Mouse (Mus musculus): Measurements from ENCODE around the gene Zdhhc11. TPM values are rescaled to one million over a fixed set of nuclear protein-coding genes. Genes with fewer than 3 reads are reported as not detected.

The Zdhhc11 gene
- not detected for total RNA-seq (2022)

DNA sequence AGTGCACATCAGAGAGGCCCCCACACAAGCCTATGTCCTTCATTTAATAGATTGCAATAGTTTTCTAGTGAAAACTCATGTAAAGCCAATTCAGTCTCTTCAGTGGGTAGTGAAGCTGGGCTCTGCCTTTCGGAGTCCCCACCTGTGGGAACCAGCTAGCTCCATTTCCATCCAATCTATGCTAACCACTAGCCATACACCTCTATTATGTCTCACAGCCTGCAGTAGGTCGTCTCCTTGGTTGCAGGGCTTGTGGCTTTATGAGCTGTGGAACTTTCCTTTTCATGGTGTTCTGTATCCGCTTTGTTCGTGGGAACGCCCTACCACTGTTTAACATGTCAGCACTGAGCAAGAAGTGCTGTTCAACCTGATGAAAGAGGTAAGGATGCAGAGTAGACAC is at the start of gene Zdhhc11:
Zdhhc11 (plus strand) TSS at position 301 of the 400 bp plus-strand sequence.
- no peak for DNase-seq (ENCODE audit: low spot score in 2 of 2)

DNA sequence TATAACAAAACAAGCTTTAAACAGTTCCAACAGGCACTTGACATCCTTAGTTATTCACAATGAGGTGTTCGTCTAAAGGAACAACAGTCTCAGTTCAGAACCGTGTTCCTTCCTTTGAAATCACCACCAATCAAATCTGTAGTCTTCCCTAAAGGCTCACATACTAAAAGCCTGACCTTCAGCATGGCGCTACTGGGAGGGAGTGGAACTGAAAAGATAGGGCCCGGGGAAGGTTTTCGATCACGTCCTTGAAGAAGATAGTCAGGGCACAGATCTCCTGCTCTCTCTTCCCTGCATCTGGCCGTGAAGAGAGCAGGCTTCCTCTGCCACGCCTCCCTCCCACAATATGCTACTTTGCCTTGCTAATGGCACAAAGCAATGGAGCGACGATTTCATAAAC is 31.4 kb upstream of the Zdhhc11 start:
- no peak for DNase-seq (ENCODE audit: low spot score in 2 of 2)

DNA sequence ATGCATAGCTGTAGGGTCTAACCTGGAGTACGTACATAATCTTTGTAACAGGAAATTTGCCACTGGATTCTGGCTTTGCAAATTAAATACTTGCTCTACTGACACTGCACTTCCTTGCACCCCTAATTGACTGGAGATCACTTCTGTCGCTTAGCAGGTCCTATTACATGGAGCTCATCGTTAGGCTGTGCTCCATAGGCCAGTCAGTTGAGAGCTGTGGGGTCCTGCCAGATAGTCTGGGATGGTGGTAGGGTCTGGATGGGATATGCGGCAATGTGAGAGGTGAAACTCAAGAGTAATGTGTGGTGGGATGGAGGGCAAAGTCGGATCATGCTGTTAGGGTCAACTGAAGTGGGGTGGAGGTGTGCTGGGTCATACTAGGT is 26.7 kb upstream of the Zdhhc11 start:
- no peak for DNase-seq (ENCODE audit: low spot score in 2 of 2)

GRCm38 (mm10) chr13:73937321-73938176 is 26.1 kb upstream of the Zdhhc11 start, which contains the start of the genes Trip13 and Brd9:
Gene Trip13 (minus strand): TSS chr13:73937784.
Gene Brd9 (plus strand): TSS chr13:73937811.
- peak; percentile 81 to 85 for DNase-seq (ENCODE audit: low spot score in 2 of 2)

GRCm38 (mm10) chr13:73938177-73938560 is 25.5 kb upstream of the Zdhhc11 start:
- no peak for DNase-seq (ENCODE audit: low spot score in 2 of 2)

DNA sequence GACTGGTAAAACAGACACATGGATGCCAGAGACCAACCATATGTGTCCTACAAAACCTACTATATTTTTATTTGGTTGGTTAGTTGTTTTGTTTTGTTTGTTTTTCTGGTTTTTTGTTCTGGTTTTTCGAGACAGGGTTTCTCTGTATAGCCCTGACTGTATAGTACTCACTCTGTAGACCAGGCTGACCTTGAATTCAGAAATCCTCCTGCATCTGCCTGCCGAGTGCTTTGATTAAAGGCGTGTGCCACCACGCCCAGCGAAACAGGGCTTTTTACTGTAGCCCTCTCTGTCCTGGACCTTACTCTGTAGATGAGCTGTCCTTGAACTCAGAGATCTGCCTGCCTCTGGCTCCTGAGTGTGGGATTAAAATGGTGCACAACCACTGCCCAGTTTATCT is 24.6 kb upstream of the Zdhhc11 start:
- no peak for DNase-seq (ENCODE audit: low spot score in 2 of 2)

GRCm38 (mm10) chr13:73944606-73945005 is 19.0 kb upstream of the Zdhhc11 start:
- no peak for DNase-seq (ENCODE audit: low spot score in 2 of 2)

- no peak for DNase-seq (ENCODE audit: low spot score in 2 of 2)
These were observed 10.0 kb upstream of the Zdhhc11 start for GRCm38 (mm10) chr13:73953551-73954130.

DNA sequence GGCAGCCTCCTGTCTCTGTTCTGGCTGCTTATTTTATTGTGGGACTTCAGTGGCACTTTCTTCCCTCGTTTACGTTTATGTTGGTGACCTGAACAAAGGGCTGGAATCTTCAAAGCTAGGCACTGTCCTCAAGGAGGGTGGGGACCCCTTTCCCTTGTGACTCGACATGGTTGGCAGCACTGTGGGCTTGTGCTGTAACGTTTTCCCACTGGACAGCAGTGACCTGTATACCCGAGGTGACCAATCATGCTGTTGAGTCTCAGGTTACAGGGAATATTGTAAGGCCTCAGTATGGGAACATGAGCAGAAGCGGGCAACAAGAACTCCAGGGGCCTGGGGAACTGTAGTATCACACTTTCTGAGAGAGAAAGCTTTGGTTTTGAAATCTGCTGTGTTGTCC is 9.0 kb upstream of the Zdhhc11 start:
- no peak for DNase-seq (ENCODE audit: low spot score in 2 of 2)

GRCm38 (mm10) chr13:73955531-73955930 is 8.1 kb upstream of the Zdhhc11 start:
- no peak for DNase-seq (ENCODE audit: low spot score in 2 of 2)

GRCm38 (mm10) chr13:73960117-73960652 is 3.5 kb upstream of the Zdhhc11 start:
- peak in 1 of 2 experiments; percentile 41 for DNase-seq (ENCODE audit: low spot score in 2 of 2)

- DNase-seq (ENCODE audit: low spot score in 2 of 2), result no peak
These were observed 2.5 kb upstream of the Zdhhc11 start for GRCm38 (mm10) chr13:73961177-73961576.

DNA sequence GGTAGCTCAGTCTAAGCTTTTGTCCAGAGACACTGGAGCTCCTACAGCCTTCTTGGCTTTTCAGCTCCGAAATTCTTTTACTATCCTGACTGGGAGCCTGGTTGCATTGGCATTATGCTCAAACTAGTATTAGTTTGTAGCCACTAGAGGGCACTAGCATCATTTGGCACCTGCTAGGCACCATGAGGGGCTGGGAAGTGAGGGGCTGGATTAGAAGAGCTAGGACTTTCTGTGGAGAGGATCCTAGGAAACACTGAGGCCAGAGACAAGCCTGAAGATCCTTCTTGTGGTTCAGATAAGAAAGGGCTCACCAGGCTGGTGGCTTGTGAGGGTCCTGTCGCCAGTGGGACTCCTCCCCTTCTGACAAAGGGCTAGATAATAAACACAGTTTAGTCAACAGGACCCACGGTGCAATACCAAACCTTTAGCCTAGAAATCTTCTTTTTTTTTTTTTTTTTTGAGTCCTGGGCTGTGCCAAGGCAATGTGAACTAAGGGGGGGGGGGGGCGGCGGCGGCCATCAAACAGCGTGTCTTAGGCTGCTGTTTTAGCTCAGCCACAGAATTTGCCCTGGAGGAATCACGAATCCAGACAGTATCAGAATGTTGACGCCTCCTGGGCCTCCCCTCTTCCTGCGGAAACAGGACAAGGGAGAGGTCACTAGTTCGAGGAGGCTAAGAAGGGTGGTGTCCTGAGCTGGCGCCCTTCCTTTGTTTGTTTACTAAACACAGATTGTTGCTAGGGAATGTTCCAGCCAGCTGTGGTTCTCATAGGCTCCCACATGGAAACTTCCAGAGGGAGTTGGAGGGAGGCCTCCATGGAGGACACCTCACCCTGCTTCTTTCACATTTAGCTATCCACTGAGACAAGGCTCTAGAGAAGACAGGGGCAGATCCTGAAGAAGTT is 7.1 kb downstream of the Zdhhc11 start:
- no peak for DNase-seq (ENCODE audit: low spot score in 2 of 2)

DNA sequence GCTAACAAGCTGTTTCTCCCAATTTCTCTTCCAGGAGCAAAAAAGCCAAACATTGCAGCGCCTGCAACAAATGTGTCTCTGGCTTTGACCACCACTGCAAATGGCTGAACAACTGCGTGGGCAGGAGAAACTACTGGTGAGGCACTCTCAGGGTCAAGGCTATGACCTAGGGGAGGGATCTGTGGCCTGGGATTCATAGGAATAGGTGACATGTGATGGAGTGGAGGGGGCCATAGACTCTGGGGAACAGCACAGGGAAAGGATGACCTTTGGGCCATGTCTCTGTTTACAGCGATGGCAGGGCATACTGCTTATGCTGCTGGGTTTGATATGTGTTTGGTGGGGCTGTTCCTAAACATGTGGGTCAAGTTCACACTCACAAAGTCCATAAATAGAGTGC is 10.9 kb downstream of the Zdhhc11 start:
- DNase-seq (ENCODE audit: low spot score in 2 of 2), result no peak

- DNase-seq (ENCODE audit: low spot score in 2 of 2), result no peak
These were observed 13.3 kb downstream of the Zdhhc11 start for GRCm38 (mm10) chr13:73976935-73977334.

GRCm38 (mm10) chr13:73990325-73990724 is 26.7 kb downstream of the Zdhhc11 start:
- DNase-seq (ENCODE audit: low spot score in 2 of 2), result no peak

GRCm38 (mm10) chr13:73990761-73991160 is 27.1 kb downstream of the Zdhhc11 start:
- DNase-seq (ENCODE audit: low spot score in 2 of 2), result no peak

DNA sequence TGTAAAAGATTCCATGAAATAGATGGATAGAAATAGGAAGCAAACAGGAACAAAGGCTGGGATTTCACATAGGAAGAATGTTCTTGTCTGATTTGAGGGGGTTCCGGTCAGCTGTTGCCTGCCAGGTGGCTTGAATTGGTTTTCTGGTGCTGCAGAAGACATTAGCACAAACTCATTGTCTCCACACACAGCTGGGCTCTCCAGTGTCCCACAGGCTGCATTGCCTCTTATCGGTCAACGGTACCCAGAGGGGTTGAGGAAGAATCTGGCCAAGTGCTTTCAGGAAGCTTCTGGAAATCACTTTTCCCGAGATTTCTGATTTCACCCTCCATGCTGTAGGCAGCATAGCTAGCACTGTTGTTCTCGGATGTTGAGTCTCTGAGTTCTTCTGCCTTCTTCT is 27.6 kb downstream of the Zdhhc11 start:
- DNase-seq (ENCODE audit: low spot score in 2 of 2), result no peak

GRCm38 (mm10) chr13:73996456-73996855 is 32.8 kb downstream of the Zdhhc11 start:
- DNase-seq (ENCODE audit: low spot score in 2 of 2), result no peak

DNA sequence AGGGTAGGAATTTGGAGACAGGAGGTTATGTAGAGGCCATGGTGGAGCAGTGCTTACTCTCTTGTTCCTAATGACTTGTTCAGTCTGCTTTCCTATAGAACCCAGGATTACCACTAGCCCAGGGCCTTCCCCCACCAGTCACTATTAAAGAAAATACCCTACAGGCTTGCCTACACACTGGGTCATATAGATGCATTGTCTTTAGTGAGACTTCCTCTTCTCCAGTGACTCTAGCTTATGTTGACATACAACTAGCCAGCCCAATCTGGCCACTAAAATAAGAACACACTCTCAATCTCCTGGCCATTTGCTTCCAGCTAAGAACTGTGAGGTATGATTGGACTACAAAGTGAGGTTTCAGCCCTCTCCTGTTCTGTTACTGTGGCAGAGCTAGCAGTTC is 36.9 kb downstream of the Zdhhc11 start:
- DNase-seq (ENCODE audit: low spot score in 2 of 2), result no peak

DNA sequence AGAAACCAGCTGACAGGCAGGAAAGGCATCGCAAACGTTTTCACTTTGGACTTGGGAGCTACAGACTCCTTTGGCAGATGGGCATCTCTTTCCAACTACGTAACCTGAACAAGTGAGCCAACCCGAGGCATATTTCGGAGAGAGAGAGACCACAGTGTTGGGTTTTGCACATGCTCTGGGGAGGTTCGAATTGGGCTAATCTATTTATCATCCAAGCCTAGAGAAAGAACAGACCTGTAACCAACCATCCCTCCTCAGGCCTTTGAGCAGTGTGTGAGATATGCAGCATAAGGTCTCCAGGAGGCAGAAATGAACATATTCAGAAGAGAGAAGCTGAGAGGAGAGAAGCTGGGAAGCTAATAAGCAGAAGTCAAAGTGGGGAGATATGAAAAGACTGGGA is 37.3 kb downstream of the Zdhhc11 start:
- DNase-seq (ENCODE audit: low spot score in 2 of 2), result no peak

GRCm38 (mm10) chr13:74001492-74001891 is 37.8 kb downstream of the Zdhhc11 start:
- DNase-seq (ENCODE audit: low spot score in 2 of 2), result no peak
